Mouse (Mus musculus): ENCODE measurements around the gene Ptp4a2.
A peak's percentile ranks its signal among the peaks of the same experiment; 100 is the strongest.
"Not testable (repeated sequence)": the region's sequence is repeated elsewhere in the genome, so short reads cannot be mapped to it uniquely, and the experiment has no call there.

The Ptp4a2 gene

GRCm38 (mm10) chr4:129851861-129852260 is 40.8 kb downstream of the Ptp4a2 start:
- DNase-seq (ENCODE audit: low spot score) = no peak

GRCm38 (mm10) chr4:129853053-129853452 is 42.0 kb downstream of the Ptp4a2 start:
- no peak for DNase-seq (ENCODE audit: low spot score)

- no peak for DNase-seq (ENCODE audit: low spot score)
These were observed 43.0 kb downstream of the Ptp4a2 start for GRCm38 (mm10) chr4:129853996-129854395.

- no peak for DNase-seq (ENCODE audit: low spot score)
These were observed 43.6 kb downstream of the Ptp4a2 start for GRCm38 (mm10) chr4:129854615-129855014.

GRCm38 (mm10) chr4:129855051-129855970 is 44.3 kb downstream of the Ptp4a2 start:
- no peak for DNase-seq (ENCODE audit: low spot score)

GRCm38 (mm10) chr4:129860456-129860855 is 49.4 kb downstream of the Ptp4a2 start:
- no peak for DNase-seq (ENCODE audit: low spot score)

- DNase-seq (ENCODE audit: low spot score) = no peak
These were observed 50.4 kb downstream of the Ptp4a2 start for GRCm38 (mm10) chr4:129861400-129861799.

- DNase-seq (ENCODE audit: low spot score) = no peak
These were observed 51.3 kb downstream of the Ptp4a2 start for GRCm38 (mm10) chr4:129862357-129862756.

GRCm38 (mm10) chr4:129866171-129866570 is 55.2 kb downstream of the Ptp4a2 start:
- not testable (repeated sequence) for DNase-seq (ENCODE audit: low spot score)

GRCm38 (mm10) chr4:129868211-129868610 is 57.2 kb downstream of the Ptp4a2 start:
- no peak for DNase-seq (ENCODE audit: low spot score)

- no peak for DNase-seq (ENCODE audit: low spot score)
These were observed 59.5 kb downstream of the Ptp4a2 start for GRCm38 (mm10) chr4:129870483-129870882.

- no peak for DNase-seq (ENCODE audit: low spot score)
These were observed 61.4 kb downstream of the Ptp4a2 start for GRCm38 (mm10) chr4:129872376-129872922.

GRCm38 (mm10) chr4:129874805-129875204 is 63.8 kb downstream of the Ptp4a2 start:
- peak; percentile 29 for DNase-seq (ENCODE audit: low spot score)

GRCm38 (mm10) chr4:129875406-129875805 is 64.4 kb downstream of the Ptp4a2 start:
- no peak for DNase-seq (ENCODE audit: low spot score)

GRCm38 (mm10) chr4:129876831-129877764 is 66.1 kb downstream of the Ptp4a2 start:
- peak; percentile 86 for DNase-seq (ENCODE audit: low spot score)

- peak; percentile 42 for DNase-seq (ENCODE audit: low spot score)
These were observed 67.1 kb downstream of the Ptp4a2 start for GRCm38 (mm10) chr4:129877967-129878655.

- DNase-seq (ENCODE audit: low spot score) = no peak
These were observed 67.7 kb downstream of the Ptp4a2 start for GRCm38 (mm10) chr4:129878656-129879145.

- no peak for DNase-seq (ENCODE audit: low spot score)
These were observed 68.3 kb downstream of the Ptp4a2 start for GRCm38 (mm10) chr4:129879206-129879780.

- DNase-seq (ENCODE audit: low spot score) = no peak
These were observed 69.6 kb downstream of the Ptp4a2 start for GRCm38 (mm10) chr4:129880615-129881014.

GRCm38 (mm10) chr4:129881661-129882060 is 70.6 kb downstream of the Ptp4a2 start:
- DNase-seq (ENCODE audit: low spot score) = no peak
